Mouse (Mus musculus): ENCODE data around the gene Vax1. TPM values are rescaled to one million over a fixed set of nuclear protein-coding genes. Genes with fewer than 3 reads are reported as not detected.

The Vax1 gene
- total RNA-seq (2021) = not detected

- peak; percentile 25 for DNase-seq
These were observed at the start of gene Vax1 for GRCm38 (mm10) chr19:59169936-59170765. Gene Vax1 (minus strand): TSS chr19:59170056.

GRCm38 (mm10) chr19:59218991-59219390, 49.1 kb upstream of the Vax1 start, which contains the start of gene Kcnk18:
Gene Kcnk18 (plus strand): TSS chr19:59219214.
- no peak for DNase-seq

GRCm38 (mm10) chr19:59216891-59217290, 47.0 kb upstream of the Vax1 start:
- DNase-seq = no peak

GRCm38 (mm10) chr19:59208986-59209385, 39.1 kb upstream of the Vax1 start:
- DNase-seq = peak; percentile 1

- peak; percentile 78 for DNase-seq
These were observed 38.6 kb upstream of the Vax1 start for GRCm38 (mm10) chr19:59208475-59208874.

GRCm38 (mm10) chr19:59198161-59198560, 28.3 kb upstream of the Vax1 start:
- peak; percentile 74 for DNase-seq

GRCm38 (mm10) chr19:59196111-59196666, 26.3 kb upstream of the Vax1 start:
- peak; percentile 73 for DNase-seq

- DNase-seq = no peak
These were observed 25.4 kb upstream of the Vax1 start for GRCm38 (mm10) chr19:59195181-59195770.

- DNase-seq = no peak
These were observed 24.3 kb upstream of the Vax1 start for GRCm38 (mm10) chr19:59193986-59194820.

- DNase-seq = no peak
These were observed 23.6 kb upstream of the Vax1 start for GRCm38 (mm10) chr19:59193456-59193855.

GRCm38 (mm10) chr19:59192491-59192890, 22.6 kb upstream of the Vax1 start:
- DNase-seq = no peak

GRCm38 (mm10) chr19:59191123-59191505, 21.3 kb upstream of the Vax1 start:
- DNase-seq = no peak

GRCm38 (mm10) chr19:59190431-59191122, 20.7 kb upstream of the Vax1 start:
- no peak for DNase-seq

- no peak for DNase-seq
These were observed 19.1 kb upstream of the Vax1 start for GRCm38 (mm10) chr19:59188981-59189380.

- peak; percentile 60 for DNase-seq
These were observed 14.1 kb upstream of the Vax1 start for GRCm38 (mm10) chr19:59184000-59184399.

GRCm38 (mm10) chr19:59173341-59174015, 3.6 kb upstream of the Vax1 start:
- DNase-seq = no peak

GRCm38 (mm10) chr19:59172781-59173180, 2.9 kb upstream of the Vax1 start:
- DNase-seq = no peak

- no peak for DNase-seq
These were observed 2.0 kb upstream of the Vax1 start for GRCm38 (mm10) chr19:59171871-59172245.

GRCm38 (mm10) chr19:59171151-59171870, 1.5 kb upstream of the Vax1 start:
- no peak for DNase-seq

- no peak for DNase-seq
These were observed 875 bp upstream of the Vax1 start for GRCm38 (mm10) chr19:59170766-59171095.

All from heart, postnatal 4 days (tissue).